Mouse (Mus musculus) MEL (cell line): ENCODE results near the gene Olfr10.

Experiments
- CTCF ChIP-seq, 3 experiments: IDR thresholded peaks in 2 of 3; conservative IDR thresholded peaks in 1 of 3; 2 replicates each; pipeline ENCODE4 v1.5.1; 2011 to 2012; ENCODE audit warnings: low read length in 3 of 3, low read depth in 2 of 3, mild to moderate bottlenecking in 2 of 3, improper control_type of control experiment in 1 of 3, inconsistent platforms in 1 of 3, mixed read lengths in 1 of 3, moderate library complexity in 1 of 3; ENCODE audit not compliant: control insufficient read depth in 1 of 3, insufficient read depth in 1 of 3, poor library complexity in 1 of 3, severe bottlenecking in 1 of 3
- ZC3H11A ChIP-seq: IDR thresholded peaks from 2 replicates; pipeline ENCODE4 v1.6.1; 2012; ENCODE audit warnings: low read depth, mild to moderate bottlenecking, inconsistent platforms, low read length, improper control_type of control experiment
- ZKSCAN1 ChIP-seq: IDR thresholded peaks from 2 replicates; pipeline ENCODE4 v1.6.1; 2012; ENCODE audit warnings: low read depth, mild to moderate bottlenecking, inconsistent platforms, low read length, improper control_type of control experiment, moderate library complexity

- no peak for TF ChIP-seq ZKSCAN1
- TF ChIP-seq ZC3H11A = no peak
- TF ChIP-seq CTCF (IDR thresholded peaks at IDR 0.05 in 2 of 3, conservative IDR thresholded peaks at IDR 0.05 in 1 of 3; ENCODE audit: control insufficient read depth in 1 of 3, insufficient read depth in 1 of 3, low read depth in 2 of 3, low read length in 3 of 3, poor library complexity in 1 of 3, severe bottlenecking in 1 of 3) = no peak
Observed at GRCm38 (mm10) chr11:49322442-49322841, 17.9 kb downstream of the Olfr10 start, which contains the start of gene Olfr1391.
